Mouse (Mus musculus) heart, embryonic 13.5 days (tissue): Measurements from ENCODE around the gene Synpo2. TPM values are rescaled to one million over a fixed set of nuclear protein-coding genes. Genes with fewer than 3 reads are reported as not detected.

Experiments used
- ATAC-seq: fragments of 200-750 bp; cut with Nextera tagmentation; 2 replicates; pipeline ENCODE4 v1.8.0; 2017; ENCODE audit warnings: moderate TSS enrichment; ENCODE audit not compliant: insufficient number of reproducible peaks, low FRiP score, low TSS enrichment; ENCODE audit errors: extremely low read depth
- H3K27ac ChIP-seq: fragments of 300-500 bp; sonication (generic); replicated peaks from 2 replicates; pipeline ENCODE4 v1.5.1; 2015; ENCODE audit warnings: moderate library complexity, mild to moderate bottlenecking, inconsistent platforms
- H3K27me3 ChIP-seq: fragments of 300-500 bp; sonication (generic); replicated peaks from 2 replicates; pipeline ENCODE4 v1.6.1; 2015; ENCODE audit warnings: mild to moderate bottlenecking, inconsistent platforms
- H3K36me3 ChIP-seq: fragments of 300-500 bp; sonication (generic); 2 replicates; pipeline ENCODE4 v1.6.1; 2015; ENCODE audit warnings: mild to moderate bottlenecking, inconsistent platforms
- H3K4me1 ChIP-seq: fragments of 300-500 bp; sonication (generic); 2 replicates; pipeline ENCODE4 v1.6.1; 2015; ENCODE audit warnings: inconsistent platforms
- H3K4me2 ChIP-seq: fragments of 300-500 bp; sonication (generic); 2 replicates; pipeline ENCODE4 v1.6.1; 2015; ENCODE audit warnings: inconsistent platforms, mild to moderate bottlenecking, moderate library complexity
- H3K4me3 ChIP-seq: fragments of 300-500 bp; sonication (generic); 2 replicates; pipeline ENCODE4 v1.5.1; 2015; ENCODE audit warnings: moderate library complexity, mild to moderate bottlenecking, inconsistent platforms
- H3K9ac ChIP-seq: fragments of 300-500 bp; sonication (generic); 2 replicates; pipeline ENCODE4 v1.6.1; 2015; ENCODE audit warnings: inconsistent platforms, mild to moderate bottlenecking, moderate library complexity
- H3K9me3 ChIP-seq: fragments of 300-500 bp; sonication (generic); 2 replicates; pipeline ENCODE4 v1.6.1; 2016; ENCODE audit warnings: inconsistent platforms
- WGBS: fragments of 180-500 bp; shearing (Covaris S2); methylation state at CpG from one replicate; pipeline ENCODE4 v1.1.7; 2015; ENCODE audit warnings: mixed read lengths; 5-methylcytosine and 5-hydroxymethylcytosine counted together
- polyA plus RNA-seq: library from polyadenylated mRNA; unstranded; fragments of >200 nt; fragmentation: Nextera tagmentation; extraction: Ambion mirVana; gene quantifications from 2 replicates; pipeline ENCODE4 v1.2.1, GENCODE M21; 2015

Synpo2 gene
- polyA plus RNA-seq, 1 experiment from 2014 or later, result 16.8 TPM

GRCm38 (mm10) chr3:123061931-123062330 is 174.0 kb downstream of the Synpo2 start:
- 77% methylated on average over 2 of the region's 2 CpGs for WGBS
- Histone ChIP-seq H3K4me2 (no peak overlapping the region), H3K27me3 (no peaks in the 10 kb centered on the region), H3K4me1 (peaks cover 29% of the 10 kb centered on the region), H3K9ac (no peak overlapping the region), H3K27ac (no peak overlapping the region), H3K4me3 (no peak overlapping the region), H3K9me3 (no peaks in the 10 kb centered on the region), H3K36me3 (no peaks in the 10 kb centered on the region)
- no peak for ATAC-seq

GRCm38 (mm10) chr3:123058832-123059231 is 177.1 kb downstream of the Synpo2 start:
- 94% methylated on average over 1 of the region's 1 CpGs for WGBS
- H3K4me1 ChIP-seq, result peaks cover 12% of the 10 kb centered on the region; the same call in 1 of the 2 replicates
- H3K4me3 ChIP-seq, result no peak overlapping the region
- ATAC-seq, result no peak
- H3K9ac ChIP-seq, result no peak overlapping the region
- H3K9me3 ChIP-seq, result no peaks in the 10 kb centered on the region
- H3K27me3 ChIP-seq, result no peaks in the 10 kb centered on the region
- no peak overlapping the region for H3K27ac ChIP-seq
- no peak overlapping the region for H3K4me2 ChIP-seq
- no peaks in the 10 kb centered on the region for H3K36me3 ChIP-seq

GRCm38 (mm10) chr3:123054178-123054577 is 181.8 kb downstream of the Synpo2 start:
- 44% methylated on average over 5 of the region's 5 CpGs for WGBS
- peak overlapping the region; percentile 25; the same call in 1 of the 2 replicates for H3K27ac ChIP-seq

GRCm38 (mm10) chr3:123053192-123053938 is 182.6 kb downstream of the Synpo2 start:
- no peaks in the 10 kb centered on the region for H3K36me3 ChIP-seq
- no peak overlapping the region for H3K4me2 ChIP-seq
- peaks cover 15% of the 10 kb centered on the region; the same call in 1 of the 2 replicates for H3K4me1 ChIP-seq
- no peak overlapping the region for H3K27ac ChIP-seq
- no peaks in the 10 kb centered on the region for H3K27me3 ChIP-seq
- H3K9me3 ChIP-seq, result peaks cover 6% of the 10 kb centered on the region; the same call in 1 of the 2 replicates
- no peak overlapping the region for H3K4me3 ChIP-seq
- H3K9ac ChIP-seq, result no peak overlapping the region
- 61% methylated on average over 8 of the region's 8 CpGs for WGBS
- ATAC-seq, result no peak

More at GRCm38 (mm10) chr3:123054178-123054577, 181.8 kb downstream of the Synpo2 start:
- ATAC-seq, result 0 out of 2 replicates have a peak, but pooled peaks have one; percentile 19
- Histone ChIP-seq H3K4me3 (no peak overlapping the region), H3K4me2 (no peak overlapping the region), H3K27me3 (no peaks in the 10 kb centered on the region), H3K9me3 (peaks cover 5% of the 10 kb centered on the region; the same call in 1 of the 2 replicates), H3K9ac (no peak overlapping the region), H3K36me3 (no peaks in the 10 kb centered on the region), H3K4me1 (peaks cover 15% of the 10 kb centered on the region; the same call in 1 of the 2 replicates)

- ATAC-seq, result no peak
- no peaks in the 10 kb centered on the region for H3K9me3 ChIP-seq
- H3K4me3 ChIP-seq, result no peak overlapping the region
- 86% methylated on average over 1 of the region's 1 CpGs for WGBS
- no peak overlapping the region for H3K27ac ChIP-seq
- H3K36me3 ChIP-seq, result no peaks in the 10 kb centered on the region
- no peak overlapping the region for H3K4me2 ChIP-seq
- no peaks in the 10 kb centered on the region for H3K27me3 ChIP-seq
- peaks cover 11% of the 10 kb centered on the region for H3K4me1 ChIP-seq
- H3K9ac ChIP-seq, result no peak overlapping the region
These were observed 193.6 kb downstream of the Synpo2 start for GRCm38 (mm10) chr3:123042308-123042707.

GRCm38 (mm10) chr3:123034752-123035151 is 201.2 kb downstream of the Synpo2 start, which contains the start of gene Myoz2:
Gene Myoz2, minus strand, starts transcription at chr3:123035015.
- WGBS, result 34% methylated on average over 7 of the region's 7 CpGs
- Histone ChIP-seq H3K9ac (peak within 1 kb of the TSS; percentile 81), H3K4me1 (peaks cover 47% of the 10 kb centered on the region), H3K4me2 (peak within 1 kb of the TSS; percentile 70), H3K9me3 (no peaks in the 10 kb centered on the region), H3K27ac (peak within 1 kb of the TSS; percentile 93), H3K36me3 (no peaks in the 10 kb centered on the region), H3K4me3 (peak within 1 kb of the TSS; percentile 55), H3K27me3 (no peaks in the 10 kb centered on the region)
- peak; percentile 58; the same call in 1 of the 2 replicates for ATAC-seq

- no peaks in the 10 kb centered on the region for H3K9me3 ChIP-seq
- H3K4me3 ChIP-seq, result peak overlapping the region; percentile 55
- peaks cover 48% of the 10 kb centered on the region for H3K4me1 ChIP-seq
- H3K9ac ChIP-seq, result peak overlapping the region; percentile 81
- H3K4me2 ChIP-seq, result peak overlapping the region; percentile 70
- H3K27me3 ChIP-seq, result no peaks in the 10 kb centered on the region
- peak overlapping the region; percentile 93 for H3K27ac ChIP-seq
- no peaks in the 10 kb centered on the region for H3K36me3 ChIP-seq
- ATAC-seq, result no peak
- WGBS, result 52% methylated on average over 8 of the region's 8 CpGs
These were observed 202.1 kb downstream of the Synpo2 start for GRCm38 (mm10) chr3:123033804-123034203.

Other genes starting within 250 kb of the Synpo2 start
- 166 and 204 TPM in 2 replicates for gene Myoz2, start 201.1 kb downstream of the Synpo2 start, polyA plus RNA-seq
- gene Sec24d, start 31.3 kb upstream of the Synpo2 start, polyA plus RNA-seq, result 67.2 and 70.4 TPM in 2 replicates
- 17.9 and 18.8 TPM in 2 replicates for gene Mettl14, start 150.0 kb upstream of the Synpo2 start, polyA plus RNA-seq
- gene Prss12, start 210.8 kb upstream of the Synpo2 start, polyA plus RNA-seq, result 2.6 and 3.3 TPM in 2 replicates